Mouse (Mus musculus) testis, postnatal 14 days (tissue): Measurements from ENCODE around the gene Pcgf1.

Source experiments
- DNase-seq: peaks from one replicate; pipeline ENCODE4 v3.0.0; 2021; ENCODE audit warnings: low spot score

Gene Pcgf1

GRCm38 (mm10) chr6:83101688-83102556, 24.3 kb downstream of the Pcgf1 start:
- peak; percentile 74 for DNase-seq

- DNase-seq: no peak
Measured at GRCm38 (mm10) chr6:83103130-83103650, 25.5 kb downstream of the Pcgf1 start.

GRCm38 (mm10) chr6:83104158-83104557, 26.5 kb downstream of the Pcgf1 start:
- no peak for DNase-seq

GRCm38 (mm10) chr6:83107566-83108400, 30.1 kb downstream of the Pcgf1 start:
- DNase-seq: peak; percentile 74

- DNase-seq: peak; percentile 83
Measured at GRCm38 (mm10) chr6:83108762-83109668, 31.3 kb downstream of the Pcgf1 start, which contains the start of gene Mrpl53. Mrpl53 (plus strand) TSS chr6:83109040.

- no peak for DNase-seq
Measured at GRCm38 (mm10) chr6:83111510-83112136, 34.0 kb downstream of the Pcgf1 start.

GRCm38 (mm10) chr6:83115011-83115671, 37.5 kb downstream of the Pcgf1 start, which contains the start of gene Mogs:
Mogs (plus strand) TSS chr6:83115496.
- peak; percentile 90 for DNase-seq

- DNase-seq: peak; percentile 50
Measured at GRCm38 (mm10) chr6:83115682-83116372, 38.2 kb downstream of the Pcgf1 start.

GRCm38 (mm10) chr6:83116373-83117164, 38.9 kb downstream of the Pcgf1 start:
- DNase-seq: no peak

GRCm38 (mm10) chr6:83117165-83117438, 39.4 kb downstream of the Pcgf1 start:
- DNase-seq: no peak

GRCm38 (mm10) chr6:83117616-83118015, 39.9 kb downstream of the Pcgf1 start:
- DNase-seq: peak; percentile 12

- DNase-seq: no peak
Measured at GRCm38 (mm10) chr6:83118369-83118768, 40.7 kb downstream of the Pcgf1 start.

- DNase-seq: no peak
Measured at GRCm38 (mm10) chr6:83118825-83119733, 41.4 kb downstream of the Pcgf1 start.

- DNase-seq: no peak
Measured at GRCm38 (mm10) chr6:83119734-83120051, 42.0 kb downstream of the Pcgf1 start.

GRCm38 (mm10) chr6:83120930-83121862, 43.5 kb downstream of the Pcgf1 start, which contains the start of gene Wbp1:
Wbp1 (minus strand) TSS chr6:83121559.
- peak; percentile 97 for DNase-seq

GRCm38 (mm10) chr6:83121863-83122710, 44.4 kb downstream of the Pcgf1 start:
- no peak for DNase-seq
